Mouse (Mus musculus) megakaryocyte, embryonic 14.5 days (primary cell): ENCODE results near the gene Fam83c. TPM values are rescaled to one million over a fixed set of nuclear protein-coding genes. Genes with fewer than 3 reads are reported as not detected.
"Not testable (repeated sequence)": the region's sequence is repeated elsewhere in the genome, so short reads cannot be mapped to it uniquely, and the experiment has no call there.

Experiments used
- H3K27me3 ChIP-seq: replicated peaks from 2 replicates; pipeline ENCODE3; 2012; ENCODE audit warnings: inconsistent platforms
- H3K36me3 ChIP-seq: replicated peaks from 2 replicates; pipeline ENCODE3; 2012; ENCODE audit warnings: low read length, inconsistent platforms, mixed read lengths
- H3K4me1 ChIP-seq: 2 replicates; pipeline ENCODE4 v1.6.1; 2012; ENCODE audit warnings: inconsistent platforms
- H3K4me3 ChIP-seq: replicated peaks from 2 replicates; pipeline ENCODE3; 2012; ENCODE audit warnings: moderate library complexity, mild to moderate bottlenecking, inconsistent platforms
- H3K9me3 ChIP-seq: 2 replicates; pipeline ENCODE4 v1.6.1; 2012; ENCODE audit warnings: inconsistent platforms
- FLI1 ChIP-seq: IDR thresholded peaks from 2 replicates; pipeline ENCODE4 v1.6.1; 2012; ENCODE audit warnings: low read length, inconsistent platforms, mixed read lengths
- GATA1 ChIP-seq: IDR thresholded peaks from 3 replicates; pipeline ENCODE4 v1.6.1; 2012; ENCODE audit warnings: mixed read lengths, low read length, inconsistent platforms, borderline replicate concordance
- polyA plus RNA-seq: library from polyadenylated mRNA; stranded (reverse); fragments of >175 nt; gene quantifications from 2 replicates; pipeline ENCODE4 v1.2.3, GENCODE M21; 2012; ENCODE audit warnings: low replicate concordance; ENCODE audit not compliant: insufficient read depth

The Fam83c gene
- polyA plus RNA-seq, 1 experiment = 0.03 TPM

DNA sequence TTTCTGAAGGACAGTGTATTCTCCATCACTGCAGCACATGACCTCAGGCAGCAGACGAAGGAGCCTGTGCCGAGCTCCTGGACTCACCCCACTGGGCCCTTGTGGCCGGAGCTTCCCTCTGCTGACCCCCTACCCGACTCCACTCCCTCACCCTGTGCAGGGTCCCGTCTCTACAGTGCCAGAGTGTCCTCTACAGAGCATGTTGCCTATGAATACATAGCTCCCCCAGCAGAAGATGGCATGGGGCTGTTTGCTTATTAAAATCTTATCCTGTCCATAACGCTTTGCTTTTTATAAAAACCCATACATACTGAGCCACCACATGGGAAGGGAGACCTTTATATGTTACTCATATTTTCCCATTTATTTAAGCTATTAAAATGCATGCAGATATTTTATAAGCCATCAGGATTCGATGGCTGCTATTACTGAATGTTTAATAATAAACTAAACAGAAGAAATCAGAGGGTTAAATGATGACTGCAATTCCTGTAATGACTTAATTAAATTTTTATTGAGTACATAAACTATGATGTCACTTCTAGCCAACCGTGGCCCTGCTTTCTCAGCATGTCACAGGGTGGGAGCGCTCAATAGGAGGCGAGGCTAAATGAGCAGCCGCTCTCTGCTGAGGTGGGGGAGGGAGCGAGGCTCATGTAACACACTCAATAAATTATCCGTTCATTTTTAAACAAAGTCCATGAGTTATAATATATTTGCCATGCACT is 28.1 kb upstream of the Fam83c start:
- Histone ChIP-seq H3K9me3 (no peaks in the 10 kb centered on the region), H3K4me3 (no peak overlapping the region), H3K4me1 (peaks cover 9% of the 10 kb centered on the region), H3K27me3 (no peaks in the 10 kb centered on the region), H3K36me3 (peaks cover 72% of the 10 kb centered on the region)
- TF ChIP-seq GATA1 = no peak
- TF ChIP-seq FLI1 = no peak

GRCm38 (mm10) chr2:155861581-155861980 is 26.9 kb upstream of the Fam83c start:
- TF ChIP-seq GATA1 (no peak), FLI1 (no peak)
- 0 out of 2 replicates have a peak, but pooled peaks cover 6% of the 10 kb centered on the region for H3K4me1 ChIP-seq
- peaks cover 72% of the 10 kb centered on the region for H3K36me3 ChIP-seq
- H3K27me3 ChIP-seq = no peaks in the 10 kb centered on the region
- H3K4me3 ChIP-seq = no peak overlapping the region
- no peaks in the 10 kb centered on the region for H3K9me3 ChIP-seq

- Histone ChIP-seq H3K36me3 (peaks cover 77% of the 10 kb centered on the region), H3K27me3 (no peaks in the 10 kb centered on the region), H3K4me3 (no peak overlapping the region), H3K9me3 (no peaks in the 10 kb centered on the region), H3K4me1 (0 out of 2 replicates have a peak, but pooled peaks cover under 1% of the 10 kb centered on the region)
- TF ChIP-seq FLI1 (no peak), GATA1 (no peak)
Observed at GRCm38 (mm10) chr2:155860102-155860501, 25.4 kb upstream of the Fam83c start.

GRCm38 (mm10) chr2:155852536-155852935 is 17.9 kb upstream of the Fam83c start:
- peaks cover 93% of the 10 kb centered on the region for H3K36me3 ChIP-seq
- H3K4me1 ChIP-seq = 0 out of 2 replicates have a peak, but pooled peaks cover 6% of the 10 kb centered on the region
- no peak for TF ChIP-seq FLI1

DNA sequence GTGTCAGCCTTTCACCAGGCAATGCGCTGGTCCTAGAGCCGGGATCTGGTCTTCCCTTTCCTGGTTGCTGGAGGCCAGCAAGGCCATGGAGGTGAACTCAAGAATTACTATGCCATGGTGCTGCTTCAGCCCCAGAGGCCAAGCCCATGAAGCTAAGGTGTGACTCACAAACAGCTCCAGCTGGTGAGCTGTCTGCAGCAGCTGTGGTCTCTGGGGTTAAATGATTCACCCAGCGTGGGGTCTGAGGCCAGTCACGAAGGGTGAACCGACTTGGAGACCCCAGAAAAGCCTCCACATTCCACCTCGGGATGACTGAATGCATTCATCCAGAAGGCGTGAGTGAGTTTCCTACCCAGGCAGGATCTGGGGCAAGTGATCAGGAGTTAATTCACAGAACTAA is 15.5 kb upstream of the Fam83c start:
- peaks cover 96% of the 10 kb centered on the region for H3K36me3 ChIP-seq
- no peak for TF ChIP-seq GATA1
- no peak for TF ChIP-seq FLI1
- H3K9me3 ChIP-seq = no peaks in the 10 kb centered on the region
- H3K4me1 ChIP-seq = 0 out of 2 replicates have a peak, but pooled peaks cover 6% of the 10 kb centered on the region
- no peak overlapping the region for H3K4me3 ChIP-seq
- no peaks in the 10 kb centered on the region for H3K27me3 ChIP-seq

More at GRCm38 (mm10) chr2:155852536-155852935, 17.9 kb upstream of the Fam83c start:
- no peaks in the 10 kb centered on the region for H3K27me3 ChIP-seq
- H3K9me3 ChIP-seq = no peaks in the 10 kb centered on the region
- H3K4me3 ChIP-seq = no peak overlapping the region

- Histone ChIP-seq H3K4me3 (no peak overlapping the region), H3K27me3 (no peaks in the 10 kb centered on the region), H3K4me1 (0 out of 2 replicates have a peak, but pooled peaks cover 6% of the 10 kb centered on the region), H3K9me3 (no peaks in the 10 kb centered on the region), H3K36me3 (peaks cover 99% of the 10 kb centered on the region)
- TF ChIP-seq FLI1 (no peak), GATA1 (no peak)
Observed at GRCm38 (mm10) chr2:155849464-155849863, 14.8 kb upstream of the Fam83c start.

GRCm38 (mm10) chr2:155848291-155848690 is 13.6 kb upstream of the Fam83c start:
- H3K4me3 ChIP-seq = no peak overlapping the region

GRCm38 (mm10) chr2:155846930-155847329 is 12.3 kb upstream of the Fam83c start:
- Histone ChIP-seq H3K27me3 (peaks cover 4% of the 10 kb centered on the region), H3K4me3 (no peak overlapping the region), H3K9me3 (no peaks in the 10 kb centered on the region), H3K36me3 (peaks cover 75% of the 10 kb centered on the region), H3K4me1 (0 out of 2 replicates have a peak, but pooled peaks cover 6% of the 10 kb centered on the region)
- TF ChIP-seq FLI1 (no peak), GATA1 (no peak)

More at GRCm38 (mm10) chr2:155848291-155848690, 13.6 kb upstream of the Fam83c start:
- H3K36me3 ChIP-seq = peaks cover 89% of the 10 kb centered on the region
- no peaks in the 10 kb centered on the region for H3K27me3 ChIP-seq
- H3K9me3 ChIP-seq = no peaks in the 10 kb centered on the region
- 0 out of 2 replicates have a peak, but pooled peaks cover 6% of the 10 kb centered on the region for H3K4me1 ChIP-seq
- TF ChIP-seq FLI1 = no peak
- TF ChIP-seq GATA1 = no peak

DNA sequence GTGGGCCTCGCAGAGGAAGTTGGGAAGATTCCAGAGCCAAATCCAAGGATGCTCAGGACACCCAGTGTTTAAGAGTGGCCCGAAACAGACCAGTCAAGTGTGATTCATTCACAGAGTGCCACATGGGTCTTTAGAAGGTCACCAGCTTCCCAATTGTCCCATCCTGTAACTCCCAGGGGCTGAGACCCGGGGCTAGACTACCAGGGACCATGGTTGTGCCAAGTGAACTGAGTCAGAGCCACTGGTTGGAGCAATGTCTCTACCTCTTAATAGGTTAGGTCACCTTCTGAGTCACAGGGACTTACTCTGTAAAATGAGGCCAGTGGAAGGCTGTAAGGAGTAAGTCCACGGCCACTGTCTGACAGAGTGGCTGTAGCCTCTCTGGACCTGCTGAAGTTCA is 4.3 kb upstream of the Fam83c start:
- Histone ChIP-seq H3K4me3 (no peak overlapping the region), H3K27me3 (peaks cover 60% of the 10 kb centered on the region), H3K36me3 (no peaks in the 10 kb centered on the region), H3K4me1 (no peaks in the 10 kb centered on the region; the same call in 1 of the 2 replicates), H3K9me3 (no peaks in the 10 kb centered on the region)
- TF ChIP-seq FLI1 = no peak
- no peak for TF ChIP-seq GATA1

DNA sequence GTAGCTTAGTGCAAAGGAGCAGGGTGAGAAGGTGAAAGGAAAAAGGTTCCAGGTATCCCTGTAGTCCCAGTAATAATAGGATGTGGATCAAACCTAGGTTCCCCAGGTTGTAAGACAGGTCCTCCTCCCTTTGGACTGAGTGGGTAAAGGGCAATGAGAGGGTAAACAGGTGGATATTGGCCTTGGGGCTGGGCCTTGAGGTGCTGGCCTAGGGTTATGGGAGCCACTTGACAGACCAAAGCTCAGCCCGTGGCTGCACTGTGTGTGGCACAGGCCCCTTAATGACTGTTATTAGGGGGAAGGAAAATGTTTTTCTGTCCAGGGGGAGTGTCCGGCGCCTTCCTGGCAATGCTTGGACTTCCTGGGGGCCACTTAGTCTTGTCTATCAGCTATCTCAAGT is 3.3 kb upstream of the Fam83c start:
- H3K36me3 ChIP-seq = no peaks in the 10 kb centered on the region
- no peak for TF ChIP-seq GATA1
- no peak for TF ChIP-seq FLI1

GRCm38 (mm10) chr2:155832087-155832486 is 2.6 kb downstream of the Fam83c start:
- H3K27me3 ChIP-seq = peaks cover 44% of the 10 kb centered on the region
- not testable (repeated sequence) for H3K36me3 ChIP-seq, H3K4me3 ChIP-seq, H3K9me3 ChIP-seq
- H3K4me1 ChIP-seq = peaks cover 20% of the 10 kb centered on the region

More for the DNA sequence above, 3.3 kb upstream of the Fam83c start:
- no peaks in the 10 kb centered on the region for H3K9me3 ChIP-seq
- no peak overlapping the region for H3K4me3 ChIP-seq
- H3K27me3 ChIP-seq = peaks cover 64% of the 10 kb centered on the region
- H3K4me1 ChIP-seq = peaks cover 2% of the 10 kb centered on the region; the same call in 1 of the 2 replicates
